Comparison of ENCODE assay signal across 23 mouse cellular contexts in the genomic region with DNA sequence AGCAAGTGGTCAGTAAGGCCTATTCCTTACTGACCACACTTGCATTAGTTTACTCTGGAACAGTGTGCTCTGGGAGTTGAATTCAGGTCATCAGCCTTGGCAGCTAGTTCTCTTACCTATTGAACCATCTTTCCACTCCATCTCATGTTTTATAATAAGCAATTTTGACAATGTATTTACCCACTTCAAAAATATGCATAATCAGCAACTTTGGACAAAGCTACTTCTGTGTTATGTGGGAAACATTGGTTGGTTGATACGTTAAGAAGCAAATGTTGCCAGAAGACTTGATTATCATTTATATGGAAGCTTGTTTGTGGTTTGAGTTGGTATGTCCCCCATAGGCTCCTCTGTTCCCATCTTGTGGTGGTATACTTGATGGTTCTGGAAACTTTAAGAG.
DNase-seq lines count a peak whose midpoint lies in the region; ATAC-seq and TF ChIP-seq lines count a peak whose summit lies in the region.
"Had no signal": no experiment of that assay in that cellular context is flagged by ENCODE, and none has a peak within 500 bp of the region (broad histone marks: within the 10 kb centered on the region; RNA-seq: fewer than 3 reads in every experiment).

No protein-coding gene starts in this region.

- H3K9me3 ChIP-seq in liver, embryonic 12.5 days (replicated peaks), result no peaks in the 10 kb centered on the region
- H3K9me3 ChIP-seq in CH12.LX (replicated peaks; ENCODE audit: low read length) (no peaks in the 10 kb centered on the region), ES-E14 (ENCODE audit: control insufficient read depth, insufficient read depth, low read depth, low read length) (no peaks in the 10 kb centered on the region)
- no peaks in the 10 kb centered on the region for H3K9me3 ChIP-seq in forebrain, embryonic 16.5 days (ENCODE audit: control insufficient read depth, low read length)
- H3K9me3 ChIP-seq: G1E had no signal

- no peaks in the 10 kb centered on the region for H3K79me2 ChIP-seq in liver, adult 2 months (ENCODE audit: control insufficient read depth, insufficient read depth, low read length)
- H3K79me2 ChIP-seq in CH12.LX (replicated peaks; ENCODE audit: control insufficient read depth, extremely low read depth, insufficient read depth, poor library complexity, severe bottlenecking), result no peaks in the 10 kb centered on the region

- H3K9ac ChIP-seq in liver, adult 2 months (ENCODE audit: low read depth, low read length), result no peak overlapping the region
- H3K9ac ChIP-seq in liver, embryonic 12.5 days, result no peak overlapping the region
- H3K9ac ChIP-seq in CH12.LX (ENCODE audit: insufficient read depth, low read depth), result no peak overlapping the region
- no peak overlapping the region for H3K9ac ChIP-seq in ES-E14 (ENCODE audit: insufficient read depth, low read depth, low read length, poor library complexity, severe bottlenecking)
- no peak overlapping the region for H3K9ac ChIP-seq in forebrain, embryonic 16.5 days (replicated peaks; ENCODE audit: low read depth, low read length)

- H3K27ac ChIP-seq in liver, adult 2 months (replicated peaks; ENCODE audit: insufficient read depth, low read depth, low read length), result no peak overlapping the region
- no peak overlapping the region for H3K27ac ChIP-seq in liver, embryonic 12.5 days
- no peak overlapping the region for H3K27ac ChIP-seq in CH12.LX (ENCODE audit: insufficient read depth, low read depth)
- no peak overlapping the region for H3K27ac ChIP-seq in ES-E14 (ENCODE audit: insufficient read depth, low read depth, low read length, poor library complexity, severe bottlenecking)
- no peak overlapping the region for H3K27ac ChIP-seq in forebrain, embryonic 16.5 days (ENCODE audit: low read length)

- DNase-seq in liver, adult 2 months (ENCODE audit: extremely low read depth, low read depth, low spot score), result peak; percentile 26
- DNase-seq in CH12.LX (ENCODE audit: extremely low read depth), result no peak
- DNase-seq in ES-E14 (ENCODE audit: low read depth, low spot score), result no peak
- no peak for DNase-seq in adrenal gland, postnatal 4 days (ENCODE audit: low spot score in 2 of 2)
- DNase-seq: adrenal gland, adult 2 months; adrenal gland, adult 8-10 months; adrenal gland, postnatal 10 days; adrenal gland, postnatal 14 days; adrenal gland, postnatal 25 days; adrenal gland, postnatal 36 days; B cell, adult 2 months; cerebellum, adult 11 months; cerebellum, adult 11-12 months; cerebellum, adult 18-20 months; cerebellum, adult 2 months; cerebellum, adult 8-10 months; cerebellum, adult 9-10 months had no signal

- WGBS in liver, adult 2 months, result 92% methylated on average over 1 of the region's 1 CpGs
- 77% methylated on average over 1 of the region's 1 CpGs for WGBS in liver, embryonic 12.5 days (ENCODE audit: insufficient replicate concordance)
- WGBS in forebrain, embryonic 16.5 days, result 86% methylated on average over 1 of the region's 1 CpGs

- no peak for TF ChIP-seq POLR2A in liver, adult 2 months (IDR thresholded peaks at IDR 0.05; ENCODE audit: extremely low read depth, insufficient read depth, low read length)
- TF ChIP-seq POLR2A in CH12.LX (IDR thresholded peaks at IDR 0.05; ENCODE audit: low read depth, low read length), result no peak

- dilution Hi-C loops in CH12.LX (cut with MboI; ENCODE audit: extremely low pct_ligation_motif_present, extremely low pct_unique_long_range_greater_than_20kb, low sequenced_read_pairs), result no loop called here

- no peak for ATAC-seq in liver, embryonic 12.5 days
- ATAC-seq in forebrain, embryonic 16.5 days, result no peak
- ATAC-seq: activated CD4-positive, CD25-positive, alpha-beta regulatory T cell, adult 4 months; CD4-positive, CD25-positive, alpha-beta regulatory T cell, adult 4 months; Patski had no signal

- H3K4me3 ChIP-seq in liver, adult 2 months (ENCODE audit: insufficient read depth, low read depth, low read length), result no peak overlapping the region
- H3K4me3 ChIP-seq in liver, embryonic 12.5 days, result no peak overlapping the region
- no peak overlapping the region for H3K4me3 ChIP-seq in CH12.LX (replicated peaks in 1 of 3; ENCODE audit: low read depth in 2 of 3, low read length in 2 of 3, poor library complexity in 1 of 3)
- H3K4me3 ChIP-seq in ES-E14 (ENCODE audit: insufficient read depth in 1 of 2, low read depth in 1 of 2, low read length in 2 of 2, poor library complexity in 1 of 2, severe bottlenecking in 1 of 2), result no peak overlapping the region
- no peak overlapping the region for H3K4me3 ChIP-seq in forebrain, embryonic 16.5 days (replicated peaks; ENCODE audit: low read length)

- in situ Hi-C loops in CH12.LX (cut with MboI; ENCODE audit: low pct_ligation_motif_present, low pct_unique_long_range_greater_than_20kb, low sequenced_read_pairs), result no loop called here
- in situ Hi-C loops in ES-E14 (cut with MboI; ENCODE audit: low sequenced_read_pairs in 2 of 2, unreplicated experiment in 2 of 2), result no loop called here

- H3K27me3 ChIP-seq in liver, adult 2 months (ENCODE audit: control insufficient read depth, insufficient read depth, low read length), result no peaks in the 10 kb centered on the region
- H3K27me3 ChIP-seq in liver, embryonic 12.5 days (replicated peaks), result no peaks in the 10 kb centered on the region
- H3K27me3 ChIP-seq in CH12.LX (replicated peaks), result no peaks in the 10 kb centered on the region
- no peaks in the 10 kb centered on the region for H3K27me3 ChIP-seq in forebrain, embryonic 16.5 days (replicated peaks; ENCODE audit: control insufficient read depth, insufficient read depth, low read length)
- H3K27me3 ChIP-seq: Patski had no signal

- no peak for TF ChIP-seq RAD21 in CH12.LX (IDR thresholded peaks at IDR 0.05; ENCODE audit: low read depth, low read length)

- no peaks in the 10 kb centered on the region for H3K36me3 ChIP-seq in liver, adult 2 months (ENCODE audit: control insufficient read depth, insufficient read depth, low read length)
- H3K36me3 ChIP-seq in liver, embryonic 12.5 days, result no peaks in the 10 kb centered on the region
- no peaks in the 10 kb centered on the region for H3K36me3 ChIP-seq in CH12.LX (replicated peaks in 1 of 2; ENCODE audit: control insufficient read depth in 1 of 2, insufficient read depth in 1 of 2, low read length in 1 of 2)
- no peaks in the 10 kb centered on the region for H3K36me3 ChIP-seq in ES-E14 (ENCODE audit: control insufficient read depth, insufficient read depth, low read length, poor library complexity, severe bottlenecking)
- no peaks in the 10 kb centered on the region for H3K36me3 ChIP-seq in forebrain, embryonic 16.5 days (ENCODE audit: control insufficient read depth, insufficient read depth)
- H3K36me3 ChIP-seq: G1E had no signal

- H3K4me2 ChIP-seq in liver, embryonic 12.5 days, result no peak overlapping the region
- H3K4me2 ChIP-seq in CH12.LX (ENCODE audit: insufficient read depth, low read depth, poor library complexity, severe bottlenecking), result no peak overlapping the region
- no peak overlapping the region for H3K4me2 ChIP-seq in forebrain, embryonic 16.5 days (ENCODE audit: low read length)

- no peak for TF ChIP-seq CTCF in liver, adult 2 months (IDR thresholded peaks at IDR 0.05; ENCODE audit: low read depth, low read length)
- no peak for TF ChIP-seq CTCF in CH12.LX (conservative IDR thresholded peaks at IDR 0.05 in 1 of 2, IDR thresholded peaks at IDR 0.05 in 1 of 2; ENCODE audit: low read depth in 2 of 2, low read length in 2 of 2)

- TF ChIP-seq EP300 in CH12.LX (IDR thresholded peaks at IDR 0.05; ENCODE audit: low read length), result no peak

- no peaks in the 10 kb centered on the region for H3K4me1 ChIP-seq in liver, adult 2 months (ENCODE audit: control insufficient read depth, insufficient read depth, low read length)
- no peaks in the 10 kb centered on the region for H3K4me1 ChIP-seq in liver, embryonic 12.5 days
- H3K4me1 ChIP-seq in CH12.LX (ENCODE audit: control insufficient read depth in 1 of 2, insufficient read depth in 2 of 2), result peaks cover 0 to 12% of the 10 kb centered on the region in 2 experiments; a peak in 1 of 4 replicates
- H3K4me1 ChIP-seq in ES-E14 (ENCODE audit: control insufficient read depth in 2 of 2, insufficient read depth in 2 of 2, low read length in 2 of 2, poor library complexity in 1 of 2), result no peaks in the 10 kb centered on the region
- no peaks in the 10 kb centered on the region for H3K4me1 ChIP-seq in forebrain, embryonic 16.5 days (replicated peaks; ENCODE audit: control insufficient read depth, insufficient read depth, low read length)

TF ChIP-seq in CH12.LX, 34 proteins besides CTCF, POLR2A, EP300 and RAD21:
- TF ChIP-seq MAFK (IDR thresholded peaks at IDR 0.05; ENCODE audit: insufficient replicate concordance, low read length) (peak; percentile 84), MEF2A (IDR thresholded peaks at IDR 0.05; ENCODE audit: borderline replicate concordance, low read depth, low read length) (no peak), USF1 (IDR thresholded peaks at IDR 0.05; ENCODE audit: low read depth, low read length) (no peak)

TF ChIP-seq in ES-E14, 5 proteins besides CTCF, POLR2A, EP300 and RAD21:
- no peak for TF ChIP-seq ZNF384 (IDR thresholded peaks at IDR 0.05; ENCODE audit: low read depth, low read length)
- peak; percentile 69; the same call in 1 of the 2 replicates for TF ChIP-seq MAFK (IDR thresholded peaks at IDR 0.05; ENCODE audit: insufficient read depth, low read depth, low read length)
